Mouse (Mus musculus) kidney, postnatal 36 days (tissue): ENCODE data around the gene Dnajb6.

Source experiments
- DNase-seq, 2 experiments: peaks; one replicate each; pipeline ENCODE4 v3.0.0; 2021 to 2022; ENCODE audit warnings: mixed read lengths in 2 of 2

Dnajb6 gene

DNA sequence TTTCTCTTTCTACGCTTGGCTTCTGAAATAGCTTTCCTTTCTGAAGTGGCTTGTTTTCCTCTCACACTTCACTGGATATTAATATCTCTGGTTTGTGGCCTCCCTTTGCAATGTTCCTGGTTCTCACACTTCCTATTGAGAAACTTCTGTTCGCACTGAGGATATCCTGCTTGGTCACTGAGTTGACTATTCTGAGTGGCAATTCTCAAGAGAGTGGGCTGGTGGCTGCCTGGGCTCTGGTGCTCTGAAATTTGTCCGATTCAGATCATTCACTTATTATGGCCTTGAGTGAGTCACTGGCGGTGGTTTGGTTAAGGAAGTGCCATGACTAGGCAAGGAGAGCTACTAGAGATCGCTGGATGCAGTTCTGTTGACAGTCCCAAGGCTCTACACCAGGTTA is 118.9 kb downstream of the Dnajb6 start:
- DNase-seq = no peak

DNA sequence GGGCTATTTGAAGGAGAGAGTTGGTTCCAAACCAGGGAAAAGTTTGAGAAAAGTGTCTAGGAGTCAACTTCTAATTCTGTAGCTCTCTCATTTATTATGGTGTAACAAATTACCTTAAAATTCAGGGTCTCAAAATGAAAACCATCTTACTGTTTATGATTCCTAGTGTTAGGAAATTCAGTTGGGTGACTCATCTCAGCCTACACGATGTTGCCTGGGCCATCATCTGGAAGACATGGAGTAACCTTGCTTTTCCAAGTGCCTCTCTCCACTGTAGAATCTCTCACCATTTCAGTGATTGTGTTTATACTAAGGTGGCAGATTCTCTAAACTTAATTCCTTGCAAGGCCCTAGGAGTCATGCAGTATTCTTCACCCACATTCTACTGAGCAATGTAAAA is 119.5 kb downstream of the Dnajb6 start:
- no peak for DNase-seq

DNA sequence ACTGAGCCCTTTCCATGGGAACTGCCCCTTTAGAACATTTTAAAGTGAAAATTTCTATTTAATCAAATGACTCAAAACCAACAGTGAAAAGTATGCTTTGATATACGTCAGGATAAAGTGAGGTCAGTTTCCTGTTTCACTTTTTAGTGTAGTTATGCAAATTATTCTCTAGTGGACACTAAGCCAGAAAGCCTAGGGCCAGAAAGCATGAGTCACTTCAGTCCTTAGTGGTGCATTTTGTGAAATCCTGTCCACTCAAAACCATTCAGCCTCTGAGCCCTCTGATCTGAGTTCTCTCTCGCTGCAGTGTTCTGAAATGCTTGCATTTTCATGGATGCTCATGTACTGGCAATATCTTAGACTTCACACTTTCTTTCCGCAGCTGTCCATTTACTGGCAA is 126.0 kb downstream of the Dnajb6 start:
- DNase-seq = no peak

DNA sequence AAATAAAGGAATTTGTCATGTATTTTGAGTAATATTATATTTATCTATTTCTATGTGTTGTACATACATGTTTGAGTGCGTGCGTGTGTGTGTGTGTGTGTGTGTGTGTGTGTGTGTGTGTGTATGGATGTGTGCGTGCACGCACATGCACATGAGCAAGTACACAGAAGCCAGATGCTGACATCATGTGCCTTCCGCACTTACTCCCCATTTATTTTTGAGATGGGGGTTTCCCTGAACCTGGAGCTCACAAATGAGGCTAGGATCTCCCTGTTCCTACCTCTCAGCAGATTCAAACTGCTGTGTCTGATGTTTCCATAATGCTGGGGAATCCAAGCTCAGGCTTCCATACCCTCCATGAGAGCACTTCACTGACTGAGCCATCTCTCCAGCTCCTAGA is 126.9 kb downstream of the Dnajb6 start:
- no peak for DNase-seq

DNA sequence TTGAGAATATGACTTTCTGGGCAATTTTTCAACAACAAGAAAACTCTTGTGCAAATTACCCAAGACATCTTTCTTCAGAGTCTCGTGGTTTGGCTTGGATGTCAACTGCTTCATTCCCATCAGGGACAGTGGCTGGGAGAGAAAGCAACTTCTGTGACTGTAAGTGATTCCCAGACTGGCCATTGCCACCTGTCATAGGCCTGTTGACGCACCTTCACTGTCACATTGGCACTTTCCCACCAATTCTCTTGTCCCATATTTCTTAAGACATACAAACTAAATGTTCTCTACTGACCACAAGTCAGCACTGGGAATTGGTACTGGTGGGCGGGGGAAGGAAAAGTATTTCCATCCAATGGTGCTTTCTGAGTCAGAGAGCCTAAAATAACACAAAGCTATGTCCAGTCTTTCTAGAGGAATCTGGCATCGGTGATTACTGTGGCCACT is 128.8 kb downstream of the Dnajb6 start:
- no peak for DNase-seq

DNA sequence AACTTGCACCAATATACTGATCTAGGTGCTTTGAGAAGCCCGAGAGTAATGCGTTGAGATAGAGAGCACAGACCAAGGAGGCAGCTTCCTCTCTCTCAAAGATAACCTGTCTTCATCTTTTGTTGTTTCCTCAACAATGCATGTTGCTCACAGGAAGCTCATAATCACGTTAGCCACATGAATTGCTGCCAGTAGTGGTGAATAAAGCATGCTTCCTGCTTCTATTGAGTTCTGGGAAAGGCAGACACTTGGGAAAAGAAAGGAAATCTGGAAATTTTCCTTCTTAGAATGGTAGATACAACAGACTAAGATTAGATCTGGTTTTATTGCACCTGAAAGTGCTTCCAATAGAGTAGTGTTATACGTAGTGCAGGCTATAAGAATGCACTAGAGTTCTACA is 129.5 kb downstream of the Dnajb6 start:
- DNase-seq = no peak
